Mouse (Mus musculus): ENCODE measurements at regions not wholly inside any gene's neighbourhood (a gene's known extent, or its start where the extent isn't known, plus 50 kb on each side); places are given as distances from the start of the nearest gene placed in this dataset.

DNA sequence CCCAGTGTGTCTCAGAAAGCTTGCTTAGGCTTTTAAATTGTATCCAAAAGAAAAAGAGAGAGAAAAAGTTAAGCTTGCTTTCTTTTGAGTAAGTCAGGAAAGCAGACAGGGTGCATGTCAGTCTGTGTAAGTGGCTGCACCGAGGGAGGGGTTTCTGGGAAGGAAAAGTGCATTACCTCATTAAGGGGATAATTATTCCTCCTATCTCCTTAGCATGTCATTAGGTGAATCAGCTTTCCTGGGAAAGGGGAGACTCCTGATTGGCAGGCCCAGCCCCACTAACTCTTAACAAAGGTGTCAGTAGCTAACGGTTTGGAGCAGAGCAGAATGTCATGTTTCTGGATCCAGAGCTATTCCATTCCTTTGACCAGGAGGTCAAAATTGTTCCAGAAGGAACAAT is 411.3 kb downstream of the Klf5 start:
- DNase-seq (ENCODE audit: low spot score in 2 of 2) = no peak

DNA sequence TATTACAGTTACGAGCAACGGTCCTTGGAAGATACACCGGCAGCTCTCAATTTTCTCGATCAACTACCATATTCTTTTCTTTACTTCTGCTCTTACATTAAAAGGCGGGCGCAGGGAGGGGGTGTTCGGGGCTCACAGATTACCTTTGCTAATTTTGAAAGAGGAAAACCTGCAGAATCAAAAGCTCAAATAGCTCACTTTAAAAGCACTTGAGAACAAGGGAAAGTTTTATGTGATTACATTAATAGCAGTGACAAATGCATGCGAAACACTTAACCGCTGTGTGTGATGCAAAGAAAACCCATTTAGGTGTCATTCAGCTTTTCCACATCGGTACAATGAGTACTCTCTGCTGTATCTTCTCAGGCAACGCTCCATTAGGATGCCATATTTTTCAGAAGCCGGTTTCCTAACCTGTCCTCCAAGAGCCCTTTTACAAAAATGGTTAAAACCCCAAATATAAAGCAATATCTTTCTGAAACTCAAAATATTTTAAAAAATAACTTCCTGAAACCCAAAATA is 412.2 kb downstream of the Klf5 start:
- no peak for DNase-seq (ENCODE audit: low spot score in 2 of 2)

GRCm38 (mm10) chr14:99712624-99713023 is 414.1 kb downstream of the Klf5 start:
- no peak for DNase-seq (ENCODE audit: low spot score in 2 of 2)

- no peak for DNase-seq (ENCODE audit: low spot score in 2 of 2)
Measured at GRCm38 (mm10) chr14:99713069-99713830, 414.8 kb downstream of the Klf5 start.

DNA sequence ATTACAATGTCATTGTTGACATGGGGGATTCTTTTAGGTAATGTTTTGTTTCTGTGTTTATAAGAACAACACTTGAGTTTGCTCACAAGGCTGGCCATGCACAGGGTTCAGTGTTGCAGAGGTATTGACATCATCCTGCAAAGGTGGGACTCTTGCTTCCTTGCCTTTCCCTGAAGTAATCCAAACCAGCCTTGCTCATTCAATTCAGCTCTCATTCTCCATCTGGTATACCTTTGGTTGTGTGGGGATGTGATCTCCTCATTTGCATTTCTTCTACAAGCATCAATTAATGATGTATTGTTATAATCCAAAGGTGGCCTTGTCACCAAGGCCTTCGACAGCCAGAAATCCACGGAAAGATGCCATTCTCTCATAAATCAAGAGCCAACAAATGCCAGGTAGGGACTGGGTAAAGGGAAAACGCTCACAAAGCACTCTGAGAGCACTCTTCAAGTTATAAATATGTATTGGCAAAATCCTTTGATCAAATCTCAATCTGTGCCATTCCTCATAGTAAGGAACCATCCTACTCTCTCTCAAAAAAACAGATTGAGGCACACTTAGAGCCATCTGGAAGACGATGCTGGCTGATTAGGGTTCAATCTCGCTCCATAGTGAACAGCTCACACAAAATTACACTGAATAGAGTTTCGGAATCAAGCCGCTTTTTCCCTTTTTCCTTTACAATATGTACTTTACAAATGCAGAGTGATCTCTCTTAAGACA is 435.1 kb downstream of the Klf5 start:
- no peak for DNase-seq (ENCODE audit: low spot score in 2 of 2)

GRCm38 (mm10) chr14:99734200-99734567 is 435.7 kb downstream of the Klf5 start:
- no peak for DNase-seq (ENCODE audit: low spot score in 2 of 2)

DNA sequence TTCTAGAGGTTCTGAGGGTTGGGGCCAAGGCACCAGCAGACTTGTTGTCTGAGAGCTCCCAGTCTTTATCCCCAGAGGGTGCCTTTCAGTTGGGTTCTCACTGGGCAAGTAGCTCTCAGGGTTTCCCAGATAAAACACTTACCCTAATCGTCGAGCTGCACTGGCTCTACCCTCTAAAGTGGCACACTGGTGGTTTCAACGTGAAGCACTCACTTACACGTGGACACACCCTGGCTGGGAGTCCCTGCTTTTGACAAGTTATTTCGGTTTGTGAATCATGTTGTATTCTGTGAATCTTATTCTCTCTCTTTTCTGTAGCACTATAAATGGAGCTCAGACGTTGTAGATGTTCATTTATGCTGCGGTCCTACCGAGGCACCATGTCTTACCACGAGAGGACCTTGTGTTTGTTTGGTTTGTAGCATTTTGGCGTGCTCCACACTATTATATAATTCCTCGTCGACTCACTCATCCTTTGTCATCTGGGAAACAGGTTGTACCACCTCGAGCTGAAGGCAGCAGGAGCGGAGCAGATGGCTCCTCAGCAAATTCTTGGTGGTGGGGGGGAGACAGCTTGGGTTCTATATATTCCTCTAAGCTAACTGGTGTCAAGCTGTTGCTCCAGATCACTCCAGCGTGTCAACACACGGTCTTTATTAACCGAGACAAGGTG is 445.3 kb downstream of the Klf5 start:
- no peak for DNase-seq (ENCODE audit: low spot score in 2 of 2)

DNA sequence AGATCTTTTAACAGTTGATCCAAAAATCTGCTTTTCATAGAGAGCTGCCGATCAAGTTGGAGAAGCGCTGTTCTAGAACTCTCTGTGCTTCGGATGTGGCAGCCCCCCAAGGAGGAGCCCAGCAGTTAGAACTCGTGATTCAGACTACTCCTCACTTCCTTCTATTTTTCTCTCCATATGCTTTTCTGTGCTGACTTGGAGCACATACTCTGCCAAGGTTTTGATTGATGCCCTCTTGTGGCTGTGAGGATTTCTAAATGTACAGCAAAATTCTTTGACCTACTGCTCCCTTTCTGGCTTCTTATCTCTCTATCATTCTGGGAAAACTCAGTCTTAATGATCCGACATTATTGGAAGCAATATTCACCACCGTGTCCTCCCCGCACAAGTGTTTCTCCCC is 446.7 kb downstream of the Klf5 start:
- no peak for DNase-seq (ENCODE audit: low spot score in 2 of 2)

DNA sequence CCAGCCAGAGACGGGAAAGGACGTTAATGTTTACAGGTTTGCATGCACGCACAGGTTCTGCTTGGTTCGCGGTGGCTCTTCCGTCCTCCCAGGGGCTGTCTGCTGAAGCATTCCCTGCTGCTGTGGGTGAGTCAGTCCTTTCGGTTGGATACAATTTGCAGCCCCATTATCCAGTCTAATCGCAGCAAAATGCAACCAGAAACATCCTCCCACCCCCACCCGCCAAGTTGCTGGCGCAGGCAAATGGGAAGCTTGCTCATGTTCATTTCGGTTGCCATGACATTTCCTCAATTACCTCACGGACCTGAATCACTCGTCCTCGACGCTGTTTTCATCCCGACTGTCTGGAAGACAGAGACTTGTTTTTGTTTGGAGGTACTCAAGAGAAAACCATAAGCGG is 449.7 kb downstream of the Klf5 start:
- DNase-seq (ENCODE audit: low spot score in 2 of 2) = no peak

DNA sequence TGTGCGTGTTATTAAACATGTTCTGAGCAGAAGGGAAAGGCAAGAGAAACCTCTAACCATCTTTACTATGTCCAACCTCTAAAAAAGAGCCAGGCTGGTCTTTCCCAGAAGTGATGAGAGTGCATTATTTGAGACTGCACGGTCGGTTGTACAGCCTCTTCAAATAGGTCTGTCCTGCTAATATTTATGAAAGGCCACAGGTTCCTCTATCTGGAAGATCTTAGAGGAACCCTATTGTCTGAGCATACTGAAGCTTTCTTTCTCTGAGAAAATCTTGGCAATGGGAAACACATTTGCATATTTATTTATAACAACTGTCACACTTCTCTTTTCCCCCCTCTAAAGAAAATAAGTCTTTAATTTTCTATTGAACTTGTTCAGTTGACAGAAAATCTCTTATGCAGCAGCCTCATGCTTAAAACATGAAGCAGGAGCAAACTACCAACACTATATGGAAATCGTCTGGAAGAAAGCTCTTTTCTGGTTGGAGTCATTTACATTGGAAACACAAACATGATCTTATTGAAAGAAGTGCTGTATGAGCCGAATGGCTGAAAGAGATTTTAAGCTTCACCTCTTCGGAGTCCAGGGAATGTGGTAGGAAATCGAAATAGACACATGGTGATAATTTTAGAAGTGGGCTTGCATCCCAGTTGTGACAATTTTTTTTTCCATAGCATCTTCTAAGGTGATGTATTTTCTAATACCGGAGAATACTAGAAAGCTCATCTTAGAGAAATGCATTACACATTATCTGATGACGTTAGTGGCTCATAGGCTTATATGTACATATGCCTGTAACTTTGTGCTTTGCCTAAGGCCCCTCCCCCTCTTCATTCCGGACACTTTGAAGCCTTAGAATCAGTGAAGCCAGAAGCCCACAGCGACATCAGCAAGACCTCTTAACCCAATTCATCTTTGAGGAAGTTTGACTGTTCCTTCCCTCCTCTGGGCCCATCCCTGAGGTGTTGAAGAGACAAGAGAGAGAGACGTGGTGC is 451.1 kb downstream of the Klf5 start:
- DNase-seq (ENCODE audit: low spot score in 2 of 2) = no peak

DNA sequence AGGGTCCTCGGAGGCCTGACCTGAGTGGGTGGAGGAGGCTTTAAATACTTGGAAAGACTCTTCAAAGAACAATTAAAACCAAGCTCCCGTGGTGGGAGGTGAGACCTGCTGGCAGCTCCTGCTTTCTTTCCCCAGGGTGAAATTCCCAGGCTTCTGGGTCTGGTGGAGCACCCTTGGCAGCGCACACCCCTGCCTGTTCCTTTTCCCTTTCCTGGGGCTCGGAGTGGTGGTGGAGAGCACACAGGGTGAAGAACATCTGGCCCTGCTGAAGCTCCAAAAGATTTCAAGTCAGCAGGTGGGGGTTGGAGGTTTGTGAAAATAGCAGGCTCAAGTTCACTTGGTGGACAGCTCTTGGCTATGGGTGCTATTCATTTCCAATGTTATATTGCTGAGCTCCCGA is 459.6 kb downstream of the Klf5 start:
- no peak for DNase-seq (ENCODE audit: low spot score in 2 of 2)

GRCm38 (mm10) chr14:99763336-99763735 is 464.8 kb downstream of the Klf5 start:
- DNase-seq (ENCODE audit: low spot score in 2 of 2) = no peak

- DNase-seq (ENCODE audit: low spot score in 2 of 2) = no peak
Measured at GRCm38 (mm10) chr14:99771009-99771408, 472.5 kb downstream of the Klf5 start.

GRCm38 (mm10) chr14:99772774-99773423 is 474.4 kb downstream of the Klf5 start:
- DNase-seq (ENCODE audit: low spot score in 2 of 2) = no peak

- DNase-seq (ENCODE audit: low spot score in 2 of 2) = no peak
Measured at GRCm38 (mm10) chr14:99778477-99778876, 480.0 kb downstream of the Klf5 start.

- no peak for DNase-seq (ENCODE audit: low spot score in 2 of 2)
Measured at GRCm38 (mm10) chr14:99778957-99779356, 480.5 kb downstream of the Klf5 start.

DNA sequence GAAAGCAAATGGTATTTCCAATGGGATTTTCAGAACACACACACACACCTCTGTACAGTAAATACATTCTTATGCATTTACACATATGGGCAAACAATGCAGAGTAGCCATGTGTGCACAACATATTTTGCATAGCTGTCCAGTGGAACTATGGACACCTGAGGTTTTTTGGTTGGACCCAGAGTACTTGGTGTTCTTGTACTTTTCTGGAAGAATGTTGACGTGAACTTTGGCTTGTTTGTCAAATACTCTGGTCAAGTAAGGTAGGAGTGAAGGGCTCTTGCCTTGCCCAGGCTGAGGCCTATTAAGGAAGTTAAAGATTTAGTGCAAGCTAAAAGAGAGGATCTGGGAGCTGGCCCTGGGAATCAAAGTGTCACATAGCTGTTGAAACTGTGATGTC is 485.2 kb downstream of the Klf5 start:
- DNase-seq (ENCODE audit: low spot score in 2 of 2) = no peak

DNA sequence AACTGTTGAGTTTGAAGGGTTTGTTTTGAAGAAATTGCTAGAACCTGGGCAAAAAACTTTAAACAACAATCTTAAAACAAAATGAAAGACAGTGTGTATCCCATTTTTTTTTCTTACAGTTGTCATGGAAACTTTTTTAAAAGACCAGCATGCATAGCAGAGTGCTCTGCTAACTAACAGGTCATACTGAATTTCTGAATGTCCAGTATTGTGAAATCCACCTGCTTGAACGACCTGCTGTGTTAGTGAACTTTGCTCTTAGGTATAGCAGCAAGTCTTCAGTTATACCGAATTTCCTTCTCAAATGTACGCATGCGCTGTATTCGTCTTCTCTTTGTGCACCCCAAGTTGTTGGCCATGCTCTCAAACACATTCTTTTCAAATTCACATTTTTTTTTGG is 486.6 kb downstream of the Klf5 start:
- DNase-seq (ENCODE audit: low spot score in 2 of 2) = no peak

DNA sequence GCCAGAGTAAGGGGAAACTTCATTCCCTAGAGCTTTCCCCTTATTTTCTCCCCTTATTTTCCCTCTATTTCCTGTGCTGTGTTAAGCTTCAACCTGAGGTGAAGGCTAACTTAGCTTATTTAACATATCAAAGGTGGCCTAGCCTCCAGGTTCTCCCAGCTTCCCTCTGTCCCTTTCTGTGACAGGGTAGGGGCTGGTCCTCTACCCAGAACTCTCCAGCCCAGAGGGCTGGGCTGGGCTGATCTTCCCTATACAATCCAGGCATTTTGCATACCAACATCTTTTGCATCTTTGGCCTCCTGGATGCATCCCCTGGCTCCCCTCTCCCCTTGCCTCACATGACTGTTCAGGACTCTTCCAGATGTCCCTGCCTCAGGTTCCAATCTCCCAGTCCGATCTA is 487.9 kb downstream of the Klf5 start:
- no peak for DNase-seq (ENCODE audit: low spot score in 2 of 2)

DNA sequence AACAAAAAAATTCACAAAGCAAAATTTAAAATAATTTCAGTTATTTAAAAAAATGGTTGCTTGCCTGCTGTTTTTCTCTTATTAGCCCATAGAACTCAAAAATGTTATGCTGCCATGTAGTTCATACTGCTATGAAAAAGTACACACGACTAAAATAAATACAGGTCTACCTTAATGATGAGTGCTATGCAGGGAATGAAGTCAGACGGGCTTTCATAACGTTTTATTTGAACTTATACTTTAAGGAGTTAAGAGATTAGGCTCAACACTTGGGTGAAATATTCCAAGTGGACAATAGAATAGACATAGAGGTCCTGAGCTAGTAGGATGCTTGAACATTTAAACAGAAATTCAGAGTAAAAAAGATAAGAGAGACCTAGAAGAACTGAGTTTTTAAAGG is 489.7 kb downstream of the Klf5 start:
- DNase-seq (ENCODE audit: low spot score in 2 of 2) = no peak
